Mouse (Mus musculus): Measurements from ENCODE around the gene Taf5l. TPM values are rescaled to one million over a fixed set of nuclear protein-coding genes. Genes with fewer than 3 reads are reported as not detected.
"Not testable (repeated sequence)": the region's sequence is repeated elsewhere in the genome, so short reads cannot be mapped to it uniquely, and the experiment has no call there.

The Taf5l gene
- total RNA-seq, 2 experiments from 2014 or later, result 33.7 to 34.4 TPM

- no peak for DNase-seq (ENCODE audit: low spot score in 2 of 2)
Observed at GRCm38 (mm10) chr8:124019782-124020181, 1.4 kb downstream of the Taf5l start.

GRCm38 (mm10) chr8:124014751-124015150, 6.4 kb downstream of the Taf5l start:
- no peak for DNase-seq (ENCODE audit: low spot score in 2 of 2)

GRCm38 (mm10) chr8:124014299-124014698, 6.9 kb downstream of the Taf5l start:
- not testable (repeated sequence) for DNase-seq (ENCODE audit: low spot score in 2 of 2)

- DNase-seq (ENCODE audit: low spot score in 2 of 2), result no peak
Observed at GRCm38 (mm10) chr8:124011989-124012586, 9.1 kb downstream of the Taf5l start.

- DNase-seq (ENCODE audit: low spot score in 2 of 2), result no peak
Observed at GRCm38 (mm10) chr8:124011580-124011979, 9.6 kb downstream of the Taf5l start.

- no peak for DNase-seq (ENCODE audit: low spot score in 2 of 2)
Observed at GRCm38 (mm10) chr8:124007829-124008228, 13.4 kb downstream of the Taf5l start.

GRCm38 (mm10) chr8:124002546-124003108, 18.6 kb downstream of the Taf5l start:
- DNase-seq (ENCODE audit: low spot score in 2 of 2), result no peak

GRCm38 (mm10) chr8:123999568-123999967, 21.6 kb downstream of the Taf5l start:
- no peak for DNase-seq (ENCODE audit: low spot score in 2 of 2)

GRCm38 (mm10) chr8:123993997-123994396, 27.2 kb downstream of the Taf5l start:
- no peak for DNase-seq (ENCODE audit: low spot score in 2 of 2)

GRCm38 (mm10) chr8:123993597-123993996, 27.6 kb downstream of the Taf5l start:
- DNase-seq (ENCODE audit: low spot score in 2 of 2), result no peak

- DNase-seq (ENCODE audit: low spot score in 2 of 2), result no peak
Observed at GRCm38 (mm10) chr8:123992587-123992986, 28.6 kb downstream of the Taf5l start.

- DNase-seq (ENCODE audit: low spot score in 2 of 2), result no peak
Observed at GRCm38 (mm10) chr8:123990277-123991049, 30.7 kb downstream of the Taf5l start.

- DNase-seq (ENCODE audit: low spot score in 2 of 2), result no peak
Observed at GRCm38 (mm10) chr8:123989128-123989527, 32.1 kb downstream of the Taf5l start.

GRCm38 (mm10) chr8:123988605-123989038, 32.6 kb downstream of the Taf5l start:
- DNase-seq (ENCODE audit: low spot score in 2 of 2), result no peak

- peak; percentile 79 to 81 for DNase-seq (ENCODE audit: low spot score in 2 of 2)
Observed at GRCm38 (mm10) chr8:123982826-123983400, 38.3 kb downstream of the Taf5l start, which contains the start of gene Abcb10. Gene Abcb10, minus strand, starts transcription at chr8:123983122.

- DNase-seq (ENCODE audit: low spot score in 2 of 2), result peak; percentile 17 to 26
Observed at GRCm38 (mm10) chr8:123982291-123982793, 38.9 kb downstream of the Taf5l start.

GRCm38 (mm10) chr8:123981674-123982073, 39.5 kb downstream of the Taf5l start:
- DNase-seq (ENCODE audit: low spot score in 2 of 2), result no peak

GRCm38 (mm10) chr8:123980239-123980638, 41.0 kb downstream of the Taf5l start:
- no peak for DNase-seq (ENCODE audit: low spot score in 2 of 2)

GRCm38 (mm10) chr8:123978926-123979325, 42.3 kb downstream of the Taf5l start:
- DNase-seq (ENCODE audit: low spot score in 2 of 2), result no peak

- DNase-seq (ENCODE audit: low spot score in 2 of 2), result no peak
Observed at GRCm38 (mm10) chr8:123978166-123978838, 42.9 kb downstream of the Taf5l start.

GRCm38 (mm10) chr8:123977499-123977898, 43.7 kb downstream of the Taf5l start:
- no peak for DNase-seq (ENCODE audit: low spot score in 2 of 2)

Data from adrenal gland, postnatal 4 days (tissue).